In the genomic region with DNA sequence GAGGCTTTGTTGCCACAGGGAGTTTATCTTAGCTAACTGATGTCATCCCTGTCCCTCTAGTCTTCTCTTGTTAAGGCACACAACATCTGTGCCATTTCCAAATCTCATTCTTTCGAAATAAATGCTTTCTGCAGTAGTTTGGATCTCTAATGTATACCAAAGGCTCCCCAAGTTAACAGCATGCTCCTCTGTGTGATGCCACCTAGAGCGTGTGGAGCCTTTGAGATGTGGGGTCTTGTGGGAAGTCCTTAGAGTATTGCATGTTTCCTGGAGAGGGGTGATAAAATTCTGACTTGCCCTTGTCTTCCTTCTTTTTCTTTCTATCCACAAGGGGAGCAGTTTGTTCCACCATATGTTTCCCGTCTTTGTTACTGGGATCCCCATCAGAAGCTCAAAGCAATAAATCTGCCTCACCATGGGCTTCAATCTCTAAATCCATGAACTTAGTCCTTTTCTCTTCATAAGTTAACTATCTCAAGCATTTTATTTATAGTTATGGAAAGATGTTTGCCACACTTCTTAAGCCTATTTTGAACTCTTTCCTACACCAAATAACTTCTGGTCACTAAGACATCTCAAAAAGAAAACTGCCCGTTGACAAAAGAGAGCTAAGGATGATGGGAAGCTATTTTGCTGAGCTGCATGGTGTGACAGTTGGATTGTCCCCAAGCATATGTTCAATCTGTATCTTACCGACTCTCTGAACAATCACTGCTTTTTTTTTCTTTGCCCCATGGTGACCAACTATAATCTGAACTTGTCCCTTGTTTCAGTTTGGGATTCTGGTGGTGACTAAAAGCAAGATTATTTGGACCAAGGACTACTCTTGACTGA, we compare ENCODE assay signal across 29 mouse cellular contexts.
DNase-seq lines count a peak whose midpoint lies in the region; ATAC-seq and TF ChIP-seq lines count a peak whose summit lies in the region.
"Had no signal": no experiment of that assay in that cellular context is flagged by ENCODE, and none has a peak within 500 bp of the region (broad histone marks: within the 10 kb centered on the region; RNA-seq: fewer than 3 reads in every experiment).

No protein-coding gene starts in this region.

- H3K9ac ChIP-seq in kidney, postnatal 0 days (ENCODE audit: low read depth, low read length) = no peak overlapping the region
- H3K9ac ChIP-seq in lung, embryonic 15.5 days = no peak overlapping the region
- no peak overlapping the region for H3K9ac ChIP-seq in lung, postnatal 0 days (replicated peaks; ENCODE audit: low read depth)
- H3K9ac ChIP-seq: embryonic facial prominence, embryonic 13.5 days; embryonic facial prominence, embryonic 15.5 days; forebrain, embryonic 12.5 days had no signal

- no peak for TF ChIP-seq CTCF in kidney, postnatal 0 days (IDR thresholded peaks at IDR 0.05; ENCODE audit: low read depth)
- no peak for TF ChIP-seq CTCF in lung, postnatal 0 days (IDR thresholded peaks at IDR 0.05)

- no peak overlapping the region for H3K4me3 ChIP-seq in kidney, postnatal 0 days (replicated peaks; ENCODE audit: low read depth, low read length)
- H3K4me3 ChIP-seq in lung, embryonic 15.5 days = no peak overlapping the region
- H3K4me3 ChIP-seq in lung, postnatal 0 days (ENCODE audit: low read depth, low read length) = no peak overlapping the region
- H3K4me3 ChIP-seq: embryonic facial prominence, embryonic 13.5 days; embryonic facial prominence, embryonic 15.5 days; erythroblast, embryonic 14.5 days; forebrain, embryonic 10.5 days; forebrain, embryonic 12.5 days had no signal

- no peaks in the 10 kb centered on the region for H3K4me1 ChIP-seq in kidney, postnatal 0 days (replicated peaks; ENCODE audit: insufficient read depth, low read length)
- H3K4me1 ChIP-seq in lung, embryonic 15.5 days = peaks cover 3% of the 10 kb centered on the region; the same call in 1 of the 2 replicates
- H3K4me1 ChIP-seq in lung, postnatal 0 days (ENCODE audit: insufficient read depth, low read depth, low read length) = no peaks in the 10 kb centered on the region
- H3K4me1 ChIP-seq: embryonic facial prominence, embryonic 13.5 days; embryonic facial prominence, embryonic 15.5 days; forebrain, embryonic 10.5 days; forebrain, embryonic 12.5 days had no signal

- WGBS in kidney, postnatal 0 days = 64% methylated on average over 5 of the region's 5 CpGs
- WGBS in lung, embryonic 15.5 days = 49% methylated on average over 5 of the region's 5 CpGs
- 50% methylated on average over 5 of the region's 5 CpGs for WGBS in lung, postnatal 0 days

- no peaks in the 10 kb centered on the region for H3K9me3 ChIP-seq in kidney, postnatal 0 days (replicated peaks; ENCODE audit: low read length)
- H3K9me3 ChIP-seq in lung, embryonic 15.5 days = no peaks in the 10 kb centered on the region
- H3K9me3 ChIP-seq in lung, postnatal 0 days (ENCODE audit: low read length) = no peaks in the 10 kb centered on the region
- H3K9me3 ChIP-seq: embryonic facial prominence, embryonic 13.5 days; embryonic facial prominence, embryonic 15.5 days; forebrain, embryonic 10.5 days; forebrain, embryonic 12.5 days; G1E had no signal

- H3K27me3 ChIP-seq in kidney, postnatal 0 days (ENCODE audit: insufficient read depth, low read length) = no peaks in the 10 kb centered on the region
- H3K27me3 ChIP-seq in lung, embryonic 15.5 days = no peaks in the 10 kb centered on the region
- H3K27me3 ChIP-seq in lung, postnatal 0 days (replicated peaks; ENCODE audit: insufficient read depth, low read length) = no peaks in the 10 kb centered on the region
- H3K27me3 ChIP-seq: CH12.LX; embryonic facial prominence, embryonic 13.5 days; embryonic facial prominence, embryonic 15.5 days; forebrain, embryonic 12.5 days had no signal

- no peak overlapping the region for H3K27ac ChIP-seq in kidney, postnatal 0 days
- H3K27ac ChIP-seq in lung, embryonic 15.5 days = peak overlapping the region; percentile 76
- H3K27ac ChIP-seq in lung, postnatal 0 days (ENCODE audit: low read length) = no peak overlapping the region
- H3K27ac ChIP-seq: embryonic facial prominence, embryonic 13.5 days; embryonic facial prominence, embryonic 15.5 days; forebrain, embryonic 10.5 days; forebrain, embryonic 12.5 days had no signal

- no peak for TF ChIP-seq EP300 in lung, postnatal 0 days (IDR thresholded peaks at IDR 0.05)

- peak; percentile 4 for DNase-seq in kidney, postnatal 0 days (ENCODE audit: low spot score)
- DNase-seq in kidney, postnatal 14 days = no peak
- DNase-seq in lung, postnatal 14 days = no peak
- peak; percentile 9 for DNase-seq in lung, postnatal 0 days (ENCODE audit: low spot score)
- no peak for DNase-seq in lung, postnatal 25 days (ENCODE audit: low spot score)
- DNase-seq: adrenal gland, adult 2 months; adrenal gland, postnatal 10 days; adrenal gland, postnatal 25 days; B cell, adult 2 months; cerebellum, adult 11 months; cerebellum, adult 18-20 months; cerebellum, adult 8-10 months; cerebellum, adult 9-11 months; cerebellum, postnatal 14 days; cerebellum, postnatal 36 days; embryo, embryonic 11 days had no signal

- no peaks in the 10 kb centered on the region for H3K36me3 ChIP-seq in kidney, postnatal 0 days (ENCODE audit: insufficient read depth, low read length)
- no peaks in the 10 kb centered on the region for H3K36me3 ChIP-seq in lung, embryonic 15.5 days
- H3K36me3 ChIP-seq in lung, postnatal 0 days (ENCODE audit: insufficient read depth, low read length) = no peaks in the 10 kb centered on the region
- H3K36me3 ChIP-seq: embryonic facial prominence, embryonic 13.5 days; embryonic facial prominence, embryonic 15.5 days; forebrain, embryonic 10.5 days; forebrain, embryonic 12.5 days; G1E had no signal

- no peak for ATAC-seq in kidney, postnatal 0 days (replicated peaks; ENCODE audit: low FRiP score, low read depth)
- peak; percentile 82 for ATAC-seq in lung, embryonic 15.5 days (ENCODE audit: borderline replicate concordance, extremely low read depth, low FRiP score, low TSS enrichment)
- no peak for ATAC-seq in lung, postnatal 0 days
- ATAC-seq: activated CD4-positive, CD25-positive, alpha-beta regulatory T cell, adult 4 months; CD4-positive, CD25-positive, alpha-beta regulatory T cell, adult 4 months; forebrain, embryonic 14.5 days; forebrain, embryonic 16.5 days; Patski had no signal

- H3K4me2 ChIP-seq in kidney, postnatal 0 days (ENCODE audit: low read length) = no peak overlapping the region
- H3K4me2 ChIP-seq in lung, embryonic 15.5 days = no peak overlapping the region
- H3K4me2 ChIP-seq in lung, postnatal 0 days (replicated peaks; ENCODE audit: low read depth, low read length) = no peak overlapping the region
- H3K4me2 ChIP-seq: embryonic facial prominence, embryonic 13.5 days; embryonic facial prominence, embryonic 15.5 days; forebrain, embryonic 12.5 days had no signal

Comparison
In these comparisons a context has a peak if more than half of its experiments do, and no peak if none do; other contexts are left out.
1. DNase-seq: peak in kidney, postnatal 0 days (single experiment) and lung, postnatal 0 days (single experiment); none in kidney, postnatal 14 days (single experiment), lung, postnatal 14 days (single experiment) and lung, postnatal 25 days (single experiment).